ENCODE assay signal across 15 mouse cellular contexts in the genomic region with DNA sequence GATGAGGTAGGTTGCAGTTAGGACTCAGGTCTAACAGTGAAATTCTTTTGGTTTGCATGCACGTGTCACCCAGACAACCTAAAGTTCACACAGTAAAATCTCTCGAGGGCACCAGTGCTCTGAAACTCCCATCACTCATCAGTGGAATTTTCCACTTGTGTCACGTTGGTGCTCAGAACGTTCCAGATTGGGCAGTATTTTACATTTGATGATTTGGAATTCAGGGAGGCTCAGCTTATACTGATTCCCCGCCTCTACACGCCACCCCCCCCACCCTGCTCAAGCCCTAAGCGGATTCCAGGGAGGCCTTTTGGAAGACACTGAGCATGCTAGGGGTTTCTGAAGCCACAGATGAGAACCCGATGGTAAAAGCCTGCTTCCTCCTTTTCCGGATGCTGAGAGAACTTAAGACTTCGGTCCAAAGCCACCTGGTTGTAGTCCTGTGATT.
"Had no signal": no experiment of that assay in that cellular context is flagged by ENCODE, and none has a peak within 500 bp of the region (broad histone marks: within the 10 kb centered on the region; RNA-seq: fewer than 3 reads in every experiment).

No protein-coding gene starts in this region.

- ATAC-seq: lung, postnatal 0 days; midbrain, embryonic 13.5 days had no signal

- DNase-seq: kidney, postnatal 10 days; kidney, postnatal 4 days; left cerebral cortex, postnatal 4 days; lung, adult 2 months; lung, postnatal 36 days; right cerebral cortex, postnatal 25 days; thymus, adult 18-20 months; thymus, postnatal 36 days had no signal

- H3K36me3 ChIP-seq: liver, embryonic 15.5 days; midbrain, embryonic 13.5 days; neural tube, embryonic 12.5 days had no signal

- H3K4me3 ChIP-seq: layer of hippocampus, adult 2 months; liver, embryonic 15.5 days; midbrain, embryonic 13.5 days; neural tube, embryonic 12.5 days had no signal

- H3K9ac ChIP-seq: liver, embryonic 15.5 days; midbrain, embryonic 13.5 days; neural tube, embryonic 12.5 days had no signal

- H3K27ac ChIP-seq: layer of hippocampus, adult 2 months; liver, embryonic 15.5 days; midbrain, embryonic 13.5 days; neural tube, embryonic 12.5 days; stomach, postnatal 0 days had no signal

- H3K27me3 ChIP-seq: liver, embryonic 15.5 days; neural tube, embryonic 12.5 days had no signal

- H3K4me2 ChIP-seq: liver, embryonic 11.5 days; liver, embryonic 15.5 days; midbrain, embryonic 13.5 days; neural tube, embryonic 12.5 days had no signal

- H3K9me3 ChIP-seq: liver, embryonic 15.5 days; midbrain, embryonic 13.5 days; neural tube, embryonic 12.5 days had no signal

- H3K4me1 ChIP-seq: liver, embryonic 15.5 days had no signal
